Mouse (Mus musculus): ENCODE measurements around the gene Msi2.

DNA sequence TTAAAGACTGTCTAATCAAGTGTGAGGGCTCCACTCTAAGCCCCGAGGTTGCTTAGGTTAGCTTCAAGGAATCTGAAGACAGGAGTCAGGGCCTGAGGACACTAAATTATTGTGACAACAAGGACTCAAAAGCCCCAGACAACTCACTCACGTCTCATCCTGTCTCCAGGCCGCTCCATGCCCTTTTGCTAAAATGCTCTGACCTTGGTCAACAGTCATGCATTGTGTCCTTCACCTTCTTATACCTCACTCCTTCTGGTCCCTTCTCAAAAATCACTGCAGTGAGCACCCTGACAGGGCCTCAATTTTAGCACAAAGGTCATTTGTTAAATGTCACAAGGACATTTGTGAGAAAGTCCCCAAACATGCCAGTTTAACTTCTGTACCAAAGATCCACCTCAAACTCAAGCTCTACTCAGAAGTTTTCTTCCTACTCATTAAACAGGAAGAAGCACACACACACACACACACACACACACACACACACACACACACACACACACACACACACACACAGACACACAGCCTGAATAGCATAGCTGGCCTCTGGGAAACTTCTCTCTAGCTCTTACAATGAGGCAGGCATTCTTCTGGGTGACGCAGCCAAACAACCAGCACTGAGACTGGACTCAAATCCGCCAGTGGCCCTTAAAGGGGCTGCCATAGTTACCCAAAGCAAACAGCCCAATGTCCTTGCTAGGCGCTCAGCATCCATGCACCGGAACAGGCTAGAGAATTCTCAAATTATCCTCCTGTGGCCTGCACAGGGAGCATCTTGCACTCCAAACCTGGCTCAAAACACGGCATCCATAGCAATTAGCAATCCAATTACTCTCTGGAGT is 178.5 kb downstream of the Msi2 start:
- TF ChIP-seq CTCF (IDR thresholded peaks at IDR 0.05; ENCODE audit: control insufficient read depth, insufficient read depth, insufficient replicate concordance, low read depth, low read length) (no peak), POLR2A (IDR thresholded peaks at IDR 0.05; ENCODE audit: control insufficient read depth, low read depth, low read length) (no peak)
